Mouse (Mus musculus) embryonic fibroblast, embryonic 13.5 days (primary cell): Measurements from ENCODE around the gene Hmga1b.

Source experiments
- CTCF ChIP-seq: IDR thresholded peaks from 2 replicates; pipeline ENCODE4 v1.5.1; 2011; ENCODE audit warnings: mild to moderate bottlenecking, control low read depth, low read length, moderate library complexity, borderline replicate concordance; ENCODE audit not compliant: insufficient read depth
- POLR2A ChIP-seq: IDR thresholded peaks from 2 replicates; pipeline ENCODE4 v1.6.1; 2011; ENCODE audit warnings: low read depth, mild to moderate bottlenecking, control low read depth, low read length, moderate library complexity

- TF ChIP-seq CTCF, result no peak
- no peak for TF ChIP-seq POLR2A
Measured at GRCm38 (mm10) chr11:120727564-120727963, 35.0 kb upstream of the Hmga1b start.
